Mouse (Mus musculus) left cerebral cortex, adult 11 months (tissue): ENCODE measurements around the gene Rfx1.

ENCODE experiments used
- DNase-seq: peaks from one replicate; pipeline ENCODE4 v3.0.0; 2022; ENCODE audit warnings: low spot score

Rfx1 gene

DNA sequence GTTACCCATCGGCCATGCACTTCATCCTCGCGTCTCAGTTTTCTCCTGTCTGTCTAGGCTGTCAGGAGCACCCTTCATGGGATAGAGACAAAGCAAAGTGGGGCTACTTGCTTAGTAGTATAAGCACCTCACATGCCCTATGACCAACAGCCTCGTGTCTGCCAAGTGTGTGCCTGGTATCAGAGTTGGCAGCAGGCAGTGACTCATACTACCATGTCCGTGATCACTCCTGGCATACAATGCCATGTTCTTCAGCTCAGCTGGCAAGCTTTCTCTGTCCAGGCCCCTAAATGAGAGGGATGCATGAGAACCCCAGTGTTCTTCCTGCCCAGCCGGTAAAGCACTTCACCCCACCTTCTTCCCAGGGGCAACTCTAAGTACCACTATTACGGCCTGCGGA, 24.0 kb downstream of the Rfx1 start:
- DNase-seq: no peak

DNA sequence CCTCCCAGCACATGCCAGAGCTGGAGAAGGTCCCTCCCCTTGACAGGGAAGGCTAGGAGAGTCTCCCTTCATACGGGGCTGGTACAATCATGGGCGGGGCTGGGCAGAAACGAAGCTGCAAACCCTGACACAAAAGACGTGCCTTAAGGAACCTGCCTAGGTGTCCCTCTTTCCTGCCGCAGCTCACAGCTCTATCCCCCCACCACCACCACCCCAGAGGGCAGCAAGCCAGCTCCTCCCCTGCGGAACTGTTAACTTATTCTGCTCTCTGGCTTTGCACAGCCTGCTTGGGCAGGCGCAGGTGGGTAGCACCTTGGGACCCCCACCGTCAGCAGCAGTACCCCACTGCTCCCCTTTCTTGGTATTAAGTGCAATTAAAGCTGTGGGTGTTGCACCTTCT, 29.4 kb downstream of the Rfx1 start:
- no peak for DNase-seq

DNA sequence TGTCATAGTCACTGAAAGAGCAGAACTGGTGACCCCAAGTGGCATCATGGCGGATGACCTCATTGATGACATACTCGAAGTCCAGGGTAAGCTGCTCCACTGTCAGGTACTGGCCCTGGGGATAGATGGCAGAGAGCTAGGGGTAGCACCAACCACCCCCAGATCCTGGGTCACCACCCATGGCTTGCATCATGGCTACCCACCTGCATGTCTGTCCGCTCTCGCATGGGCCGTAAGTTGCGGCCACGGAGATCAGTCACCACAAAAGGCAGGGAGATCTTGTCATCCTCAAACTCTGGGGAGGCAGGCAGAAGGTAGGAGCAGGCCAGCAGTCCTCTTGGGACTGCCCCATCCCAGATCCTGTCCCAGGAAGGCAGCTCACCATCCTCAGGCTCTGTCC, 31.7 kb downstream of the Rfx1 start:
- DNase-seq: no peak

DNA sequence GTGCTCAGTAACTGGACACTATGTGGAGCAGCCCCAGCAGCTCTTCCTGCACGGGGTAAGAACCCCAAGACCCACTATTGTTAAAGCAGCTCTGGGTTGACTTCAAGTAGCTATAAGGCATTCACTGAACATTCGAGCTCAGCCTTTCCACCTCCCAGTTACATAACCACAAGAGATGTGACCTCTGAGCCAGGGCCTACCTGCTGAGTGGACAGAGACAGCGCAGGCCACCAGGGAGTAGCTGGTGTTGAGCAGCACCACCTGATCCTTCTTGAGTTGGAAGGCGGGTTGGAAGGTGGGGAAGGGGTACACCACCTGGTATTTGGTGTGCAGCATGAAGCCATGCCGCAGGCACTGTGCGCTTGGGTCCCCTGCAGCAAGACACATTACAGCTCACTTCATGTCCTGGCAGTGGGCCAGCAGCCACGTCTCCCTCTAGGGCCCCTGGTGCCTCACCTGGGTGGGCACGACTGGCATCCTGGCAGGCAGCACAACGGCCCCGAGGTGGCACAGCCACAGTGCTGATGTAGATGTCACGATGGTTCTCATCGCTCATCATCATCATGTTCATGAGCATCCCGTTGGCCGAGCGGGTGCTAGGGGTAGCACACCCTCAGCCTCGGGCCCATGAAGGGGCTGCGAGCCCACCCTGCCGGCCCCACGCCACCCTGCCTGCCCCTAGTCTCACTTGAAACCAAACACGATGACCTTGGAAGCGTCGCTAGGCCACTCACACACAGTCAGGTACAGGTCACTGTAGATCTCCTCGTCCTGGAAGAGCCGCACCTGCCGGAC, 35.0 kb downstream of the Rfx1 start:
- DNase-seq: no peak

DNA sequence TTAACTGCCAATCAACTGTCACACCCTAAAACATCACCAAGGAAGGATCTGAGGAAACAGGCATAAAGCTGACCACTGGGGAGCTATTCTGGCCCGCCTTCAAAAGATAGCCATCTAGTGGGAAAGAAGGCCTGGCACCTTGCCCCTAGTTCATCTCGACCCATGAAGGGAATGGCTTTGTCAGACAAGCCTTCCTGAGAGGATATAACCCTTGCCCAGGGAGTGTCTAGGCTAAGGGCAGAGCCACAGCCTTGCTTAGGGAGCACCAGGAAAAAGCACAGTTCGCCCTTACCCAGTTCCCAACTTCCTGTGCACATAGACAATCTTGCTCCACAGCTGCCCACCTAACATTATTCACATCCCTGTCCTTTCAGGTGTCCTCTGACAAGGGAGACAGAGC, 37.0 kb downstream of the Rfx1 start:
- DNase-seq: no peak

DNA sequence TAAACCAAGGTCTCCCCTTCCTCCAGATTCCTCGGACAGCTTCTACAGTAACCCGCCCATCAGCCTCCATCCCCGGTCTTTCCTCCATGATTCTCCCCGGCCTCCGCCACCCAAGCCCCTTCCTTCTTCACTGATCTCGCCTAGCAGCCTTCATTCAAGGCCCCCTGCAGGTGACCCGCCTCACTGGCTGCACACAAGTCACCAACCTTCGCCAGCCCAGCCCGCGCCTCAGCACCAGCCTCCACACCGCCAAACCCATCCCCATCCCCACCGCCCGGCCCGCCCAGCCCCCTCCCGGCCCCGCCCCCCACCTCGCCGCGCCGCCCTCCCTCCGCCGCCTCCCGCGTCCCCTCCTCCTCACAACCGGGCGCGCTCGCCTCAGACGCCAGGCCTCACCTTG, 37.6 kb downstream of the Rfx1 start:
- DNase-seq: no peak

DNA sequence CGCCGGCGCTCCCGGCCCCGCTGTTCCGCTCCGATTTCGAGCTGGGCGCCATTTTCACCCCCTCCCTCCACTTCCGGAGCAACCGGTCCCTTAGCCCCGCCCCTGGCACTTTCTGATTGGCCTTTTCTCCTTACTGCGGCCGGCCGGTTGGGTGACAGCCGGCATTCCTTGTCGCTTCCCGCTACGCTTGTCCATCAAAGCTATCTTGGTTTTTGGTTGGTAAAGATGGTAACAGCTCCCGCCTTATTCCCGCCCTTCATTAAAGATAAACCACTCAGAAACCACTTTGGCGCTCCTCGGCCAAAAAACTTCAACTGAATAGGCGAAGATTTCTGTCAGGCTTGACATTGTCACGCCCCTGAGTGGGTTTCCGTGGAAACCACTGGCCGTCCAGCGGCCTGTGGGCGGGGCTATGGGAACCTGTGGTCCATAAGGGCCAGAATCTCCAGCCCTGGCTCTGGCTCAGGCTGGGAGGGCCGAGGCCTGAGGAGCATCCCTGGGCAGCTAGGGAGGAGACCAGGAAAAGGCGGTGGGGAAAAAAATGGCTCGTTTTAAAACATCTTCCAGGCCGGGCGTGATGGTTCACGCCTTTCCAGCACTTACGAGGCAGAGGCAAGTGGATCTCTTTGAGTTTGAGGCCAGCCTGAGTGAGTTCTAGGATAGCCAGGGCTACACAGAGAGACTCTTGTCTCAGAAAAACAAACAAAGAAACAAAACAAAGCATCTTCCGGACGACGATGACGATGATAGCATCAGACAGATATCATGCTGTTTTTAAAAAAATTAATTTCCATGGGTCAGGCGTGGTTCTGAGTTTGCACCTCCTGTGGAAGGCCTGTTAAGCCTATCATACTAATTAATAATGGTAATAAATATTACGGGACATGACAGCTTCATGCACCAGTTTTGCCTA, 38.3 kb downstream of the Rfx1 start, which contains the start of gene Dcaf15:
TSS of gene Dcaf15 (minus strand) at position 72 of the 913 bp plus-strand sequence.
- DNase-seq: peak; percentile 96

DNA sequence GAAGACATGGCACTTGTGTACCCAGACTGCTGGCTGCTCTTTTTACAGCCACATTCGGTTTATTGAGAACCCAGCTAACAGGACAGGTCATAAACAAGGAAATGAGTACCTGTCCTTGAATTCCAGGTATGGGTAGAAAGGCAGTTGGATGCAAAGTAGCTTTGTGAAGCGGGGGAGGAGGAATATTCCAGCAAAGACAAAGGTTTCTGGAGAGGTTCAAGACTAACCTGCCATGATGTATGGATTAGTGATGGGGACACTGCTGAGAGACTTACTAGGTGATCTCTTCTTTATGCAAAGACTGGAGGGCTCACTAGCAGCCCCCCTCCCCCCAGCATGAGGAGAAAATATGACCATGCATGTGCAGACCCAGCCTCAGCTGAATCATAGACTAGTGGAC, 39.0 kb downstream of the Rfx1 start:
- no peak for DNase-seq

DNA sequence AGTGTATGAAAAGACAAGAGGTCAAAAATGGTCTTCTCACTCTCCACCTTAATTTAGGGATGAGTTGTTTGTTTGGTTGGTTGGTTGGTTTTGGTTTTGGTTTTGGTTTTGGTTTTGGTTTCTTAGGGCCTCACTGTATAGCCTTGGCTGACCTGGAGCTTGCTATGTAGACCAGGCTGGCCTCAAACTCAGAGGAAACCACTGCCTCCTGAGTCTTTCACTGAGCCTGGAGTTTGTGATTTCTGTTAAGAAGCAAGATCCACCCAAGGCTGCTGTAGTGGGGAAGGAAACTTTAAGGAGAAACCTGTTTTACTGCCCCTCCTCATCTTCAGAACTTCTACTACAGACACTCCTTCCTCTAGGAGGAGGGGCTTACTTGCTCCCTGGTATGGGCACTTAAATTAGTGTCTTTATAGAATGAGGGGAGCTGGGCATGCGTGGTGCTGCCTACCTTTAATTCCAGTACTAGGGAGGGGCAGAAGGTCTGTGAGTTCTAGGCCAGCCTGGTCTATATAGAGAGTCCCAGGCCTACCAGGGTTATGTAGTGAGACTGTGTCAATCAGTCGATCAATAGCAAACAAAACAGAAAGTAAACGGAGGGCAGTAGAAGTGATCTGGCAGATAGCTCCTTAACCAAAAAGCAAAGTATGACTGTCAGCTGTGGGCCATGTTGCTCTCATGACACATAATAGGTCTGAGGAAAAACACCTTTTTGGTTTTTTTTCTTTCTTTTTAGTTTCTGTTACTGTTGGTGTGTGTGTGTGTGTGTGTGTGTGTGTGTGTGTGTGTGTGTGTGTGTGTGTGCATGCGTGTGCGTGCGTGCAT, 39.8 kb downstream of the Rfx1 start:
- DNase-seq: no peak

DNA sequence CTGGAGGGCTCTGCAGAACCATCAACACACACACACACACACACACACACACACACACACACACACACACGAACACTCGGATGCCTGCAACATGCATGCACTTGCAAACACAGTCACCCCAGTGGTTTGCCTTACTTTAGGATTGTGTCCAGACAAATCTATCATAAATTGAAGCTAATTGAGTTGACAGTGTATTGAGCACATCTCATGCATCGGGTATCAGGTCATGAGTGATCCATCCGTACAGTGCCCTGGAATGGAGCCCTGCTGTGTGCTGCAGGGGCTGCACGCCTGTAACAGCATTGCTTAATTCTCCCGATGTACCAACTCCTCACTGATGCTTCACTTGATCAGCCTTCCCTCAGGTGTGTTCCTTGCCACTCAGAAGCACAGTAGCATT, 49.0 kb downstream of the Rfx1 start:
- DNase-seq: no peak

DNA sequence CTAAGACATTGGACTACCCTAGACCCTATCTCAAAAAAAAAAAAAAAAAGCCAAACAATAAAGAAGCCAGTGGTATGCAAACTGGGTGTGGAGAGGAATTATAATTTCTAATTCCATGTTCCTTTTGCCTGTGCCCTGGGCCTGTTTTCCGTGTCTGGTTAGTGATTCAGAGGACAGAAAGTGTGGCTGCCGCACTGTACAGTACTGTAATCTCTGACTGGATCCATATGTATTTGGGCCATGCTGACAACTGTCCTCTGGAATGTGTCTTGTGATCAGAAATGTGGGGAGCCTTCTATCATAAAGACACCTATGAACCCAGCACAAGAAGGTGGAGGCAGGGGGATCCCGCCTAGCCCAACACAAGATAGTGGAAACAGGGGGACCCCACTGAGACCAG, 55.5 kb downstream of the Rfx1 start:
- DNase-seq: no peak

DNA sequence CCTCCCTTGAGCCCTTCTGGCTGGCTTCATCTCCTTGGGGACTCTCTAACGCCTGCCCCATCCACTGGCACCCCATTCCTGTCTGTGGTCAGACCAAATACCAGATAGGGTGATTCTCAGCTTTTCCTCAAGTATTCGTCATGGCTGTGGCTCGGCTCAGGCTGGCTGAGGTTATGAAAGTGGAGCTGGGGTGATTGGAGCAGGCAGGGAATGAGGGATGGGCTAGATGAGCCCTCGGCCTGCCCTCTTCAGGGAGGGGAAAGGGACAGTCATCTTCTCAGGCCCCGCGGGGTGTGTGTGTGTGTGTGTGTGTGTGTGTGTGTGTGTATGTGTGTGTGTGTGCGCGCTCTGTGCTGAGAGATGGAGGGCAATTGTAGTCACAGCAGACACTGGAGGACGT, 59.0 kb downstream of the Rfx1 start, which contains the start of gene Podnl1:
TSS of gene Podnl1 (plus strand) at position 334 of the 400 bp plus-strand sequence.
- no peak for DNase-seq

DNA sequence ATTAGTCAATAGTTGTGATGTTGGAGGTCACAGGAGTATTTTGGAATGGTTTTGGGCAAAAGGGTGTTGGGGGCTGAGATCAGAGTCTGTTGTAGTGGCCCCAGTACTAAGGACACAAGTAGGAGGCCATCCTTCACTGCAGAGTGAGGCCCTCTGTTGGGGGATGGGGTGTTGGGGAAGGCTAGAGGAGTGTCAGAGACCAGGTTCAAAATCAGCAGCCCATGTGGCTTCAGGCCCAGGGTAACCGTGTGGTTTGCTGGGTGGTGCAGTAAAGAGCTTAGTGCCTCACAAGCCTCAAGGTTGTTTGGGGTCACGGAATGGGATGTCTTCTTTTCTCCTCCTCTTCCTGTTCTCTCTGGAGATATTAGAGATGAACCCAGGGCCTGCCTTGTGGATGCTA, 60.1 kb downstream of the Rfx1 start:
- no peak for DNase-seq

DNA sequence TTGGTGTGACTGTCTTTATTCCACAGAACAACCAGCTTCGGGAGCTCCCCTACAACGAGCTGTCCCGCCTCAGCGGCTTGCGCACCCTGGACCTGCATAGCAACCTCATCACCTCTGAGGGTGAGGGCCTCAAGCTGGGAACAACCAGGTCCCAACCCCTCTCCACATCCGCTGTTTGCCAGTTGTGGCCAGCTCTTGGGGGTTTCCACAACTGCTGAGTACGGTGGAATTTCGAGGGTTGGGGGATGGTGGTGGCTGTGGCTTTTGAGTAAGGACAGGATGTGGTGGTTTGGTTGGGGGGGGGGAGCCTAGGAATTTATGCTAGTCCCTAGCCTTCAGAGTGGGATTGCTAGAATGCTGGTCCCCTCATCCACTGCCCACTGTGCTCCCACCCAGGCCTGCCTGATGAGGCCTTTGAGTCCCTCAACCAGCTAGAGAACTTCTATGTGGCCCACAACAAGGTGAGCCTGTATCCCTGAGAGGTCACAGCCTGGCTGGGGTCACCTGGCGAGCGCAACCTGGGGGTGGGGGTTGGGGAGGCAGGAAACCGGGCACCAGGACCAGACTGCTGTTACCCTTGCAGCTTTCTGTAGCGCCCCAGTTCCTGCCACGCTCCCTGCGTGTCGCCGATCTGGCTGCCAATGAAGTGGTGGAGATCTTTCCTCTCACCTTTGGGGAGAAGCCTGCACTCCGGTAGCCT, 60.7 kb downstream of the Rfx1 start:
- no peak for DNase-seq

DNA sequence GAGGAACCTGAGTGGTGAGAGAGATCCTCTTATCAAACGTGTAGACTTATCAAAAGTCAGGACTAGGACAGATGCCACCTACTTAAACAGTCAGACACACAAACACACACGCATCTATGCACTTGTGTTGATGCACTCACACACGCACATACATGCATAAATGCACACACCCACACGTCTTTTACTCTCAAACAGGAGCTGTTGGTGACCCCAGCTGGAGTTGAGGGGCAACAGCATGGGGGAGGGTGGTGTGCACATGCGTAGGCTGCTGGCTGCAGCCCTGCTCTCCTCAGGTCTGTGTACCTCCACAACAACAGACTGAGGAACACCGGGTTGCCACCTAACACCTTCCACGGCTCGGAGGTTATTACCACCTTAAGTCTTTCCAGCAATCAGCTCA, 61.6 kb downstream of the Rfx1 start:
- DNase-seq: no peak

DNA sequence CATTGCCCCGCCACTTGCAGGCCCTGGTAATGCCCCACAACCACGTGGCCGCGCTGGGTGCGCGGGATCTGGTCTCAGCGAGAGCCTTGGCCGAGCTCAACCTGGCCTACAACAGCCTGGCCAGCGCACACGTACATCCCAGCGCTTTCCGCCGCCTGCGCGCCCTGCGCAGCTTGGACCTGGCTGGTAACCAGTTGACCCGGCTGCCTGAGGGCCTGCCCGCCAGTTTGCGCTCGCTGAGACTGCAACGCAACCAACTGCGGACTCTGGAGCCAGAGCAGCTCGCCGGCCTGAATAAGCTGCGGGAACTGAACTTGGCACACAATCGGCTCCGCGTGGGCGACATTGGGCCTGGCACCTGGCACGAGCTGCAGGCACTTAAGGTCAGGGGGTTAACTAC, 64.2 kb downstream of the Rfx1 start:
- no peak for DNase-seq

DNA sequence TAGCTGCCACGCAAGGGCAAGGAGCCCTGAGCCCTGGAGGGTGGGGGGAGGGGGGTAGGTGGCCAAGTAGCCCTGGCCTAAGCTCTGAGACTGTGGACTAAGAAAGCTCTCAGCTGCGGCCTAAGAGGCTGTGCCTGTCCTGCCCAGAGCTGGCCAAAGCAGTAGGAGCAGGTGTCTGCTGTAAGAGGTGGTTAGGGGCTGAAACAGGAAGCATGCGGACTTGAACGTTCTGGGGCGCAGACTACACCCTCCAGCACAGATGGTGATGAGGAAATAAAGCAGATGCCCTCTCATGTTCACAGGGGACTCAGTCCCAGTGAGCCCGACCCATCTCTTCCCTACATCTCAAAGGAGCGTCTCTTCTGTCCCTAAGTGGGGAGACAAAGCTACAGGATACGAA, 65.6 kb downstream of the Rfx1 start:
- no peak for DNase-seq

DNA sequence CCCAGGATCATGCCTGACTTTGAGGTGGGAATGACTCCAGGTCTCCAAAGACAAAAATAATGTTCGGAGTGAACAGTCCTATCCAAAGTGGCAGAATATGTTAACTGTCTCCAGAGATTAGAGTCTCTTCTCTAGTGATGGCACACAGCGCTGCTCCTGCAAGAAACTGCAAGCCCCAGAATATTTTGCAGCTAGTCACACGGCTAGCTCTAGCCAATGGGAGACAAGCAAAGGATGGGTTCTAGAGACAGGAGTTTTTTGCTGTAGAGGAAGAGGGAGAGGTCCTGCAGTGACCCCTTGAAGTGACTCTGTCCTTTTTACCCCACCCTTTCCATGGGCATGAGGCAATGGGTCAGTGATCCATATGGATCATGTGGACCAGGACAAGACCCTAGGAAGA, 71.2 kb downstream of the Rfx1 start:
- no peak for DNase-seq

DNA sequence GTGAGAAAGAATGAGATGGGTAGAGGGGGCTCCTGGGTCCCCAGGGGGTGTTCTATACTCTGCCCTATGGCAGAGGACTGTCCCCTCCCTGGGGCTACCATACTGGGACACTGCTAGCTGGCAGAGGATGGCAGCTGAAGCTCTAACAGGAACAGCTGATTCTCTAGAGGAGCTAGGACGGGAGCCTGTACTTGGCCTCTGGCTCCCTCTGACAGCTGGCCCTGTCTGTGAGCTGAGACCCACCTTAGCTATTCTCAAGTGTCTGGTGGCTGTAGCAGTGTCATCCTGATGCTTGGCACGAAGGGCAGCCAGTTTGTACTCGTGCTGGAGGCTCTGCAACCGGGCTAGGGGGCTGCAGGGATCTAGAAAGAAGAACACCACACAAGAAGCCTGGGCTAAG, 74.2 kb downstream of the Rfx1 start:
- DNase-seq: no peak

DNA sequence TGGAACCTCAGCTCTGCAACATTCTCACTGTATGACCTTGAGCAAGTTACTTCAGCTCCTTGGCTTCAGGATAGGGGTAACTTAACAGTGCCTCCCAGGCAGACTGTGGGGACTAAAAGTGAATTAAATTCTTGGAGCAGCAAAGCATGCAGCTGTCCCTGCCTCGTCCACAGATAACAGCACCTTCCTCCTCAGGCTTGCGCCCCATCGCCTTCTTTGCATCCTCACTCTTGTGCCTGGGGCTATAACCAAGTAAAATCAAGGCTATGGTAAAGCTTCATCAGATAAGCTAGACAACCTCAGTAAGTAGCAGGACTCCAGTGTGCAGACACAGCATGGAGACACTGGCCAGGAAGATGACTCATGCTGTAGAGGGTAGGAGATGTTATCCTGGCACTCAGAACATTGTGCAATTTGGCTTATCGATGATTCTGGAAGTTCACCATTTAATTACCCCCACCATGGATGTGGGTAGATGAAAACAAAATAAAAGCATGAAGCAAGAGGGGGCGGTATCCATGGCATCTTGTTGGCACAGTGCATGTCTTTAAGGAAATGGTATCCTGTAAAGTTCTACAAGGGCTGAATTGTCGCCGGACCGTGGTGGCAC, 78.1 kb downstream of the Rfx1 start:
- no peak for DNase-seq
